Comparison of ENCODE assay signal across 7 mouse cellular contexts in the genomic region with DNA sequence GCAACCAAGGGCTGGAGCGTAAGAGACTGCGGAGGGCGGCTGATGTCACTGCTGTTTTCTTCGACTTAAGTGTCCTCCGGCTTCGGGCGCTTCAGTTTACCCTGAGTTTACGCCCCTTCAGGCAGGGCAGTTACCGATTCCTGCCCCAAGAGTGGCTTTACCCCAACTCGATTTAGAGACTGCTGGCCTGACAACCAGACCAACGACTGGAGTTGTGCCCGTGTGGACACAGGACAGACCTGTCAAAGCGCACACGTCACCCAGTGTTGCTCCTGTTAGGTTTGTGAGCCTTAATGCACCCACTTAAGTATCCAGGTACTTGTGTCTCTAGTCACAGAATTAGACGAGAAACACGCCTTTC. TPM values are rescaled to one million over a fixed set of nuclear protein-coding genes. Genes with fewer than 3 reads are reported as not detected.
A peak's percentile ranks its signal among the peaks of the same experiment; 100 is the strongest.
DNase-seq lines count a peak whose midpoint lies in the region; ATAC-seq and TF ChIP-seq lines count a peak whose summit lies in the region.

No protein-coding gene starts in this region.

- H3K36me3 ChIP-seq in testis, adult 2 months (ENCODE audit: control insufficient read depth, insufficient read depth, low read length), result no peaks in the 10 kb centered on the region
- no peaks in the 10 kb centered on the region for H3K36me3 ChIP-seq in forebrain, embryonic 14.5 days (ENCODE audit: control insufficient read depth, insufficient read depth, low read length)
- H3K36me3 ChIP-seq in liver, embryonic 14.5 days (replicated peaks; ENCODE audit: control insufficient read depth, insufficient read depth, low read depth), result no peaks in the 10 kb centered on the region

- peaks cover 2% of the 10 kb centered on the region; the same call in 1 of the 2 replicates for H3K4me1 ChIP-seq in testis, adult 2 months (ENCODE audit: control insufficient read depth, insufficient read depth, low read length)
- H3K4me1 ChIP-seq in forebrain, embryonic 14.5 days (ENCODE audit: control insufficient read depth, insufficient read depth, low read length), result peaks cover 8% of the 10 kb centered on the region; the same call in 1 of the 2 replicates
- H3K4me1 ChIP-seq in liver, embryonic 14.5 days (replicated peaks; ENCODE audit: control insufficient read depth in 2 of 2, insufficient read depth in 2 of 2, low read length in 1 of 2), result peaks cover 0 to 6% of the 10 kb centered on the region in 2 experiments; a peak in 3 of 4 replicates

- TF ChIP-seq POLR2A in testis, adult 2 months (IDR thresholded peaks at IDR 0.05; ENCODE audit: control insufficient read depth, low read depth, low read length), result no peak

- no peaks in the 10 kb centered on the region for H3K9me3 ChIP-seq in forebrain, embryonic 14.5 days (replicated peaks; ENCODE audit: control insufficient read depth, low read length)
- H3K9me3 ChIP-seq in liver, embryonic 14.5 days (ENCODE audit: control insufficient read depth, low read length), result no peaks in the 10 kb centered on the region

- no peak for TF ChIP-seq EP300 in liver, embryonic 14.5 days (IDR thresholded peaks at IDR 0.05; ENCODE audit: low read depth)

- no peaks in the 10 kb centered on the region for H3K27me3 ChIP-seq in testis, adult 2 months (ENCODE audit: control insufficient read depth, insufficient read depth, low read length)
- H3K27me3 ChIP-seq in forebrain, embryonic 14.5 days (replicated peaks; ENCODE audit: control insufficient read depth, insufficient read depth, low read length), result no peaks in the 10 kb centered on the region
- H3K27me3 ChIP-seq in liver, embryonic 14.5 days (ENCODE audit: control insufficient read depth, insufficient read depth, low read length), result no peaks in the 10 kb centered on the region

- peak overlapping the region; percentile 72 for H3K4me2 ChIP-seq in forebrain, embryonic 14.5 days (ENCODE audit: low read length)
- peak overlapping the region; percentile 66 for H3K4me2 ChIP-seq in liver, embryonic 14.5 days (ENCODE audit: low read depth)

- TF ChIP-seq CTCF in testis, adult 2 months (IDR thresholded peaks at IDR 0.05; ENCODE audit: control insufficient read depth, insufficient read depth, insufficient replicate concordance, low read depth, low read length), result no peak; the same call in 1 of the 2 replicates
- 0 out of 2 replicates have a peak, but pooled peaks have one; percentile 25 for TF ChIP-seq CTCF in liver, embryonic 14.5 days (IDR thresholded peaks at IDR 0.05; ENCODE audit: low read depth)

- ATAC-seq in forebrain, embryonic 14.5 days, result no peak; the same call in 1 of the 2 replicates
- ATAC-seq in liver, embryonic 14.5 days (ENCODE audit: insufficient read depth), result peak; percentile 69

- DNase-seq in testis, postnatal 10 days (ENCODE audit: low spot score), result no peak
- DNase-seq in forebrain, embryonic 14.5 days (ENCODE audit: low spot score), result no peak
- no peak for DNase-seq in liver, embryonic 14.5 days (ENCODE audit: low read depth in 3 of 3, low spot score in 3 of 3)
- no peak for DNase-seq in T-cell, adult 2 months (ENCODE audit: low spot score)
- DNase-seq in cerebellum, adult 11 months, result no peak
- no peak for DNase-seq in gastrocnemius, adult 8-10 months (ENCODE audit: low spot score in 2 of 2)

- WGBS in forebrain, embryonic 14.5 days, result 19% methylated on average over 16 of the region's 16 CpGs
- WGBS in liver, embryonic 14.5 days (ENCODE audit: insufficient replicate concordance), result 11% methylated on average over 16 of the region's 16 CpGs

- peak overlapping the region; percentile 81 for H3K9ac ChIP-seq in forebrain, embryonic 14.5 days (ENCODE audit: low read length)
- peak overlapping the region; percentile 67 for H3K9ac ChIP-seq in liver, embryonic 14.5 days (replicated peaks)

- H3K4me3 ChIP-seq in testis, adult 2 months (ENCODE audit: control insufficient read depth, low read depth, low read length), result peak overlapping the region; percentile 96
- H3K4me3 ChIP-seq in forebrain, embryonic 14.5 days (ENCODE audit: low read depth, low read length), result peak overlapping the region; percentile 61
- peak overlapping the region; percentile 58 to 98 for H3K4me3 ChIP-seq in liver, embryonic 14.5 days (ENCODE audit: insufficient read depth in 1 of 2, low read depth in 2 of 2, low read length in 2 of 2)

- H3K27ac ChIP-seq in testis, adult 2 months (ENCODE audit: control insufficient read depth, insufficient read depth, low read depth, low read length), result peak overlapping the region; percentile 90
- no peak overlapping the region; the same call in 1 of the 2 replicates for H3K27ac ChIP-seq in forebrain, embryonic 14.5 days (ENCODE audit: low read depth, low read length)
- H3K27ac ChIP-seq in liver, embryonic 14.5 days, result no peak overlapping the region

RNA-seq across cellular contexts. Expression of a gene that starts 0.3 kb away (rescaled TPM):
- 26.5 and 28.8 TPM in 2 replicates for polyA plus RNA-seq in testis, adult 2 months (2012; rRNA removed)
- polyA plus RNA-seq in forebrain, embryonic 14.5 days (2014; fragmentation: Nextera tagmentation; extraction: Ambion mirVana), result 53.9 and 58.6 TPM in 2 replicates
- 2.5 and 4.1 TPM in 2 replicates for polyA plus RNA-seq in liver, embryonic 14.5 days (2012; rRNA removed)
- 11.9 and 14.1 TPM in 2 replicates for polyA plus RNA-seq in liver, embryonic 14.5 days (2014; fragmentation: Nextera tagmentation; extraction: Ambion mirVana)
- 10 to 100 TPM; 13.5 to 14.2 (median 13.8) TPM for total RNA-seq in gastrocnemius, adult 8-10 months (2022)

RNA-seq across cellular contexts. Expression of a gene that starts 49.4 kb away (rescaled TPM):
- not detected in 2 replicates for polyA plus RNA-seq in testis, adult 2 months (2012; rRNA removed)
- polyA plus RNA-seq in forebrain, embryonic 14.5 days (2014; fragmentation: Nextera tagmentation; extraction: Ambion mirVana), result not detected in 2 replicates
- not detected in 2 replicates for polyA plus RNA-seq in liver, embryonic 14.5 days (2012; rRNA removed)
- not detected in 2 replicates for polyA plus RNA-seq in liver, embryonic 14.5 days (2014; fragmentation: Nextera tagmentation; extraction: Ambion mirVana)
- not detected for total RNA-seq in gastrocnemius, adult 8-10 months (2022)
